Mouse (Mus musculus) urinary bladder, postnatal 14 days (tissue): ENCODE data around the gene Prrg4.
"Not testable (repeated sequence)": the region's sequence is repeated elsewhere in the genome, so short reads cannot be mapped to it uniquely, and the experiment has no call there.

ENCODE experiments used
- DNase-seq: peaks from one replicate; pipeline ENCODE4 v3.0.0; 2021; ENCODE audit warnings: low spot score

The Prrg4 gene

DNA sequence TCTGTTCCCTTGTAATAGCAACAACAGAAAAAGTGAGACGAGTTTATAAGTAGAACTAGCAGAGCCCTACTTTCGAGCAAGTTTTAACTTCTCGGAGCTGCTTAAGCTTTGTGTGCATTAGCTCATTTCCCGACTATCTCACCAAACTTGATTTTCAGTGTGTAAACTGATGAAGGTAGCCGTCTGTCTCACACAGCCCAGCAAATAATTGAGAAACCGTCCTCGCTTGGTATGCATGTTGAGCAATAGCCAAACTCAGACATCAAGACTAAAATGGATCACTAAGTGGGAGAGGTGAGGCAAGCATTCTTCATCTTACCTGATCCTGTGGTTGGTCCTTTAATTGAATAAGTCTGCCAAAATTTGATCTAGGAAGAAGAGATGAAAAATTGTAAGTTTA, 7.9 kb downstream of the Prrg4 start:
- DNase-seq = no peak

GRCm38 (mm10) chr2:104840974-104841373, 8.7 kb downstream of the Prrg4 start:
- no peak for DNase-seq

DNA sequence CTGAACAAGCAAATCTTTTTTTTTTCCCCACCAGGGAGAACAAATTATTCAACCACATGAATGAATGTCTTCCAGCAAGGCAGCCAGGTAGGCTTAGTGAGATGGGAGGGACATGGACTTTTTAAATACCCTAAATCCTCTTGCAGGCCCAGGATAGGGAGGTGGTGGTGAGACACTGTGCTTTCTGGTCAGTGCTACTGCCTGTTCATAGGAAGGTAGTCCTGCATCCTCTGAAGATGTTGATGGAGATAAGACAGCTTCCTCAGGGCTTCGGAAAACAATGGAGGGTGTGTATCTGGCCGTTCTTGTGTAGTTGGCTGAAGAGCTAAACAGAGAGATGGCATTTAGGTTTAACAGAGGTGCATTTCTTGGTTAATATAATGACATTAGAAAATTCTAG, 17.2 kb downstream of the Prrg4 start:
- DNase-seq = no peak

GRCm38 (mm10) chr2:104826191-104826590, 23.5 kb downstream of the Prrg4 start:
- no peak for DNase-seq

DNA sequence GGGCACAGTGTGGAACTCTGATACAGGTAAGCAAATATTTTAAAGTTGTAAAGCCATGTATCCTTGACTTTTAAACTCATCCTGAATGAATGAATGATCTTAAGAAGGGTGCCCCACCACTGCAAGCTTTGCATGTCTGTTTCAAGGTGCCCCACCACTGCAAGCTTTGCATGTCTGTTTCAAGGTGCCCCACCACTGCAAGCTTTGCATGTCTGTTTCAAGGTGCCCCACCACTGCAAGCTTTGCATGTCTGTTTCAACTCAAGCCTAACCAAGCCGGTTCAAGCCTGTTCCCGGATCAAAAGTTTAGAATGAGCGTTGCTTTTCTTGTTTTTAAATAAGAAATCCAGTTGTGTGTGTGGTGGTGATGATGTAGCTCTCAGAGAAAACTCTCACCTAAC, 30.9 kb downstream of the Prrg4 start:
- not testable (repeated sequence) for DNase-seq

GRCm38 (mm10) chr2:104817555-104818330, 31.9 kb downstream of the Prrg4 start:
- no peak for DNase-seq

DNA sequence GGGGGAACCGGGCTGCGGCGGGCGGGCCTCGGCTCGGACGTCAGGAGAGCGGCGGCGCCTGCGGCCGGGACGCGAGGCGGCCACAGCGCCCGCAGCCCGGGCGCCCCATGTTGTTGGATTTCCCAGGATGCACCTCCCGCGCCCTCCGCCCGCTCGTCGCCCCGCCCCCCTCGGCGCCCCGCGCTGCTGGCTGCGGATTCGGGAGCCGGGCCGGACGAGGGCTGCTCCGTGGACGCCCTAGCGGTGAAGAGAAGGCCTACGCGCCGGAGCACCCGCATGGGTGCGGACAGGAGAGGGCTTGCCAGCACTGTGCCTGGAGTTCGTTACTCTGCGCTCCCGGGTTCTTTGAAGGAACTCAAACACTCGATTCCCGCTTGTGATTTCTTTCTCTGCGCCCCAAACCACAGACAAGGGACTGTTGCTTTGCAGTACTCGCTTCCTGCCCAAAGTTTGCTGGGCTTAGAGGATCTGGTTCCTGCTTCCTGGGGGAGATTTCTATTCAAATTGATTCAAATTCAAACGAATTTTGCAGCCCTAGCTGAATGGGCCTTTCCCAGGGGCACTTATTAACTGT, 32.7 kb downstream of the Prrg4 start:
- DNase-seq = peak; percentile 91

- no peak for DNase-seq
Observed at GRCm38 (mm10) chr2:104816371-104816827, 33.3 kb downstream of the Prrg4 start, which contains the start of gene Qser1. Qser1 (minus strand) TSS chr2:104816760.

GRCm38 (mm10) chr2:104815561-104816370, 33.9 kb downstream of the Prrg4 start:
- peak; percentile 14 for DNase-seq

- no peak for DNase-seq
Observed at GRCm38 (mm10) chr2:104814181-104814951, 35.3 kb downstream of the Prrg4 start.

DNA sequence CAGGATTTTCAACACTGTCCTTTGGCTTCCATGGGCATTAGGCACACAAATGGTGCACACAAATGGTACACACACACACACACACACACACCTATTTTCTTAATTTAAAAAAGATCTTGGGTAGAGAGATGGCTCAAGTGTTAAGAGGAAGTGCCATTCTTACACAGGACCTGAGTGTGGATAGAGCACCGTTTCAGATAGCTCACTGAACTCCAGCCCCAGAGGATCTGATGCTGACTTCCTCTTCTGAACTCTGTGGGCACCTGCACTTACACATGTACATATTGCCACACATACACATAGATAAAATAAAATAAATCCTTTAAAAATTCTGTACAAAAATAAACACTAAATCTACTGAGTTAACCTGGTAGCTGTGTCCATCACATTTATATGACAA, 44.2 kb downstream of the Prrg4 start:
- DNase-seq = no peak
